Mouse (Mus musculus): ENCODE results near the gene Krtap12-1. TPM values are rescaled to one million over a fixed set of nuclear protein-coding genes. Genes with fewer than 3 reads are reported as not detected.
A peak's percentile ranks its signal among the peaks of the same experiment; 100 is the strongest.
"Not testable (repeated sequence)": the region's sequence is repeated elsewhere in the genome, so short reads cannot be mapped to it uniquely, and the experiment has no call there.

Krtap12-1 gene
- not detected in 2 replicates for polyA plus RNA-seq (2014; fragmentation: Nextera tagmentation; extraction: Ambion mirVana)

DNA sequence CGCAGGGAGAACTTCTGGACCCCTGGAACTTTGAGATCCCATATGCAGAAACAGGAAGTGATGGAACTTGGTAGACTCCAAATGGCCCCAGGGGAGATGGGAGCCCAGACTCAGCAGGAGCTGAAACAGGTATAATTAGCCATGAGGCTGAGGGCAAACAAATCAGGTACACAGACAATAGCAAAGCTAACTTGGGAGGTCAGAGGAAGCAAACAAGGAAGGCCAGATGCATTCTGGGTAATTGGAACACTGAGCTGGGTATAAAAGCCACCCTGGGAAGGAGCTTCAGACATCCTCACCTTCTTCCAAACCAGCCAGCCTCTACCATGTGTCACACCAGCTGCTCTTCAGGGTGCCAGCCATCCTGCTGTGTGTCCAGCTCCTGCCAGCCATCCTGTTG, at the start of gene Krtap12-1:
TSS of gene Krtap12-1 (plus strand) at position 301 of the 400 bp plus-strand sequence.
- H3K4me3 ChIP-seq (ENCODE audit: low read depth, low read length); H3K27ac ChIP-seq (replicated peaks; ENCODE audit: low read depth, low read length); H3K36me3 ChIP-seq (replicated peaks; ENCODE audit: control insufficient read depth, insufficient read depth, low read depth, low read length); H3K9ac ChIP-seq (replicated peaks; ENCODE audit: low read length); H3K4me1 ChIP-seq (ENCODE audit: control insufficient read depth, insufficient read depth, low read length); ATAC-seq (replicated peaks; ENCODE audit: insufficient number of reproducible peaks, low FRiP score, low TSS enrichment, low read depth); H3K27me3 ChIP-seq (ENCODE audit: control insufficient read depth, insufficient read depth, low read length); H3K9me3 ChIP-seq (replicated peaks; ENCODE audit: control insufficient read depth, low read length); DNase-seq (ENCODE audit: low spot score); H3K4me2 ChIP-seq (ENCODE audit: low read depth, low read length): not testable (repeated sequence)
- 81% methylated on average over 1 of the region's 1 CpGs for WGBS

DNA sequence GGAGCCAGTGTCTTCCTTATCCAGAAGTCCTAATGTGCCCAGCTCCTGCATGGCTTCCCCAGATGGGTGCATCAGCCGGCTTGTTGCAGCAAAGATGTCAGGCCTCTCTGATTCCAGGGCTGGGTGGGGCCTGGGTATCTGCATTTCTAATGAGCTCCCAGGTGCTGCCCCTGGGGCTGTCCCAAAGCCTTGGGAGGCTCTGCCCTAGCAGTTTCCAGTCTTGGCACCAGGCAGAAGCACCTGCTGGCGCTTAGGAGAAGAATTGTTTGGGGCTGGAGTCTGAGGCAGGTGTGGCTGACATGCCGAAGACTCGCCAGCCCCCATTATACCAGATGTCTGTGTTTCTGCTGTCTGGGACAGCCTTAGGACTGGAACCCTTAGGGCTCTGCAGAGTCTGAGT, 49.7 kb upstream of the Krtap12-1 start:
- DNase-seq (ENCODE audit: low spot score) (no peak), ATAC-seq (replicated peaks; ENCODE audit: insufficient number of reproducible peaks, low FRiP score, low TSS enrichment, low read depth) (no peak)
- H3K27me3 ChIP-seq (ENCODE audit: control insufficient read depth, insufficient read depth, low read length), result no peaks in the 10 kb centered on the region
- no peak overlapping the region for H3K27ac ChIP-seq (replicated peaks; ENCODE audit: low read depth, low read length)
- WGBS, result 74% methylated on average over 4 of the region's 4 CpGs
- H3K4me3 ChIP-seq (ENCODE audit: low read depth, low read length), result no peak overlapping the region
- H3K9ac ChIP-seq (replicated peaks; ENCODE audit: low read length), result no peak overlapping the region
- H3K36me3 ChIP-seq (replicated peaks; ENCODE audit: control insufficient read depth, insufficient read depth, low read depth, low read length), result no peaks in the 10 kb centered on the region
- H3K4me1 ChIP-seq (ENCODE audit: control insufficient read depth, insufficient read depth, low read length), result no peaks in the 10 kb centered on the region
- H3K9me3 ChIP-seq (replicated peaks; ENCODE audit: control insufficient read depth, low read length), result no peaks in the 10 kb centered on the region
- no peak overlapping the region for H3K4me2 ChIP-seq (ENCODE audit: low read depth, low read length)

DNA sequence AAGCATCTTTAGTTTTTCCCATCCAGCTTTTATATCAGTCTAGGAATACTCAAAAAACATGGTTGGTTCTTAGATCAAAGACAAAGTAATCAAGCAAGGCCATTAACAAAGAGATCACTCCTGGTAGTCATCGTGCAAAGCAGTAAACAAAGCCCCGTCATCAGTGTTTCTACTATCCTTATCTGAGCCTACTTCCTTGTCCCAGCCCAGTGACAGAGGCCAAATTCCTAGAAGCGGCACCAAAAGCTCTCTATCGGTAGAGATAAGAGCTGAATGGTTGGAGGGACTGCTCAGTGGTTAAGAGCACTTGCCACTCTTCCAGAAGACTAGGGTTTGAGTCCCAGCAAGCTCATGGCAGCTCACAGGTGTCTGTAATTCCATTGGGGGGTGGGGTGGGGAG, 48.9 kb upstream of the Krtap12-1 start:
- DNase-seq (ENCODE audit: low spot score) (no peak), ATAC-seq (replicated peaks; ENCODE audit: insufficient number of reproducible peaks, low FRiP score, low TSS enrichment, low read depth) (no peak)
- Histone ChIP-seq H3K9ac (replicated peaks; ENCODE audit: low read length) (no peak overlapping the region), H3K4me3 (ENCODE audit: low read depth, low read length) (no peak overlapping the region), H3K9me3 (replicated peaks; ENCODE audit: control insufficient read depth, low read length) (no peaks in the 10 kb centered on the region), H3K4me1 (ENCODE audit: control insufficient read depth, insufficient read depth, low read length) (no peaks in the 10 kb centered on the region), H3K36me3 (replicated peaks; ENCODE audit: control insufficient read depth, insufficient read depth, low read depth, low read length) (no peaks in the 10 kb centered on the region), H3K27ac (replicated peaks; ENCODE audit: low read depth, low read length) (no peak overlapping the region), H3K27me3 (ENCODE audit: control insufficient read depth, insufficient read depth, low read length) (no peaks in the 10 kb centered on the region), H3K4me2 (ENCODE audit: low read depth, low read length) (no peak overlapping the region)
- WGBS, result 80% methylated on average over 4 of the region's 4 CpGs

DNA sequence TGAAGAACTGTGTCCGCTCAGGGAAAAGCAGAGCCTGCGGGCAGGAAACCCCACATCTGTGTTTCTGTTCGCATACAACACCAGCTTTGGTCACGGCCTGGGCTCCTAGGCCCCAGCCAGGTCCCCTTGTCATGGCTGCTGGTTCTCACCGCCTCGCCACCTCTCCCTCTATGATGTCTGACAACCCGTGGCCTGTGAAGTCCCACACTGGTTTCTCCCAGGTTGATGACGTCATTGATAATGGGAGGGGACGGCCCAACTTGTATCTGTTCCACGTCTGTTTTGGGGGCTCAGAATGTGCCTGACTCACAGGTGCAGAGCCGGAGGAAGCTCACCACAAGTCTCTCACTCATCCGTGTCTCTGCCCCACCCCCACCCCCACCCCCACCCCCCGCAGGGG, 46.6 kb upstream of the Krtap12-1 start:
- whole genome bisulfite sequencing, result 58% methylated on average over 13 of the region's 13 CpGs

DNA sequence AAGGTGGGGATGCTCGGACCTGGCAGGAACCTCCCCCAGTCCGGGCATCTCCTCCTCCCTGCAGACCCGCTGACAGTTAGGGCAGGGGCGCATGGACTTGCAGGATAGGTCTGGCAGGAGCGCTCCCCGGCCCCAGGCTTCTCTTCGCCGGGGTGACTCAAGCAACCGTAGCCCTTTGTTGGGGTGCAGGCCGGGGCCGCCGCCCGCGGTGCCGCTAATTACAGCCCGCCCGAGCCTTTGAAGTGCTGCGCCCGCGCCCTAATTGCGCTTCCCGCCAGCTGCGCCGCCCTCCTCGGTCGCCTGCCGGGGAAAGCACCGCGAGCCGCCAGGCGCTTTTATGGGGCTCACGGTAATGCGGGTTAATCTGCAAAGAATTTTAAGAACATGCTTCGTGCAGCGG, 42.8 kb upstream of the Krtap12-1 start:
- Histone ChIP-seq H3K4me2 (ENCODE audit: low read depth, low read length) (peak overlapping the region; percentile 80), H3K4me3 (ENCODE audit: low read depth, low read length) (peak overlapping the region; percentile 34), H3K36me3 (replicated peaks; ENCODE audit: control insufficient read depth, insufficient read depth, low read depth, low read length) (no peaks in the 10 kb centered on the region), H3K27ac (replicated peaks; ENCODE audit: low read depth, low read length) (no peak overlapping the region), H3K9me3 (replicated peaks; ENCODE audit: control insufficient read depth, low read length) (no peaks in the 10 kb centered on the region), H3K4me1 (ENCODE audit: control insufficient read depth, insufficient read depth, low read length) (no peaks in the 10 kb centered on the region; the same call in 1 of the 2 replicates), H3K27me3 (ENCODE audit: control insufficient read depth, insufficient read depth, low read length) (peaks cover 15% of the 10 kb centered on the region), H3K9ac (replicated peaks; ENCODE audit: low read length) (peak overlapping the region; percentile 37; the same call in 1 of the 2 replicates)
- WGBS, result under 1% methylated on average over 35 of the region's 35 CpGs
- ATAC-seq (replicated peaks; ENCODE audit: insufficient number of reproducible peaks, low FRiP score, low TSS enrichment, low read depth) (peak; percentile 61; the same call in 1 of the 2 replicates), DNase-seq (ENCODE audit: low spot score) (peak; percentile 63)

More for the DNA sequence above, 46.6 kb upstream of the Krtap12-1 start:
- no peak for ATAC-seq (replicated peaks; ENCODE audit: insufficient number of reproducible peaks, low FRiP score, low TSS enrichment, low read depth)
- Histone ChIP-seq H3K4me1 (ENCODE audit: control insufficient read depth, insufficient read depth, low read length) (no peaks in the 10 kb centered on the region; the same call in 1 of the 2 replicates), H3K4me2 (ENCODE audit: low read depth, low read length) (no peak overlapping the region), H3K27me3 (ENCODE audit: control insufficient read depth, insufficient read depth, low read length) (peaks cover 15% of the 10 kb centered on the region), H3K4me3 (ENCODE audit: low read depth, low read length) (no peak overlapping the region), H3K27ac (replicated peaks; ENCODE audit: low read depth, low read length) (no peak overlapping the region), H3K9ac (replicated peaks; ENCODE audit: low read length) (no peak overlapping the region), H3K36me3 (replicated peaks; ENCODE audit: control insufficient read depth, insufficient read depth, low read depth, low read length) (no peaks in the 10 kb centered on the region), H3K9me3 (replicated peaks; ENCODE audit: control insufficient read depth, low read length) (no peaks in the 10 kb centered on the region)
- no peak for DNase-seq (ENCODE audit: low spot score)

DNA sequence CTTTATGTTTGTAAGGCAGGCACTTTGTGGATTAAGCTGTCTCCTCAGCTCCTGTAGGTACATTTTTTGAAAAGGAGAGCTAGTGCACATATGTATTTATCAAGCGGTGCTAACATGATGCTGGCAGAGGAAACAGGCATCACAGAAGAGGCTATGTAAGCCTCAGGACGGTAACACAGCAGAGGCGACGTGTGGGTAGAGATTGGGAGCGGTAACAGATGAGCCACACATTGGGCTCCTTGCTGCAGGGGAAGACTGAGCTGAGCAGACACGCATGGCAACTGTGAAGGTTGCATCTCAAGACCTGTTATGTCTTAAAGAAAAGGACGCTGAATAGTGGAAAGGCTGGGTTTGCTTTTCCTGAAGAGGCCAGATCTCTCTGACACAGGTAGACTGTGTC, 37.4 kb upstream of the Krtap12-1 start:
- H3K4me2 ChIP-seq (ENCODE audit: low read depth, low read length), result no peak overlapping the region
- no peaks in the 10 kb centered on the region for H3K36me3 ChIP-seq (replicated peaks; ENCODE audit: control insufficient read depth, insufficient read depth, low read depth, low read length)
- 73% methylated on average over 7 of the region's 7 CpGs for WGBS
- DNase-seq (ENCODE audit: low spot score), result no peak
- H3K27me3 ChIP-seq (ENCODE audit: control insufficient read depth, insufficient read depth, low read length), result peaks cover 28% of the 10 kb centered on the region
- H3K9ac ChIP-seq (replicated peaks; ENCODE audit: low read length), result no peak overlapping the region
- H3K4me3 ChIP-seq (ENCODE audit: low read depth, low read length), result no peak overlapping the region
- no peak overlapping the region for H3K27ac ChIP-seq (replicated peaks; ENCODE audit: low read depth, low read length)
- H3K4me1 ChIP-seq (ENCODE audit: control insufficient read depth, insufficient read depth, low read length), result peaks cover 2% of the 10 kb centered on the region
- no peak for ATAC-seq (replicated peaks; ENCODE audit: insufficient number of reproducible peaks, low FRiP score, low TSS enrichment, low read depth)
- H3K9me3 ChIP-seq (replicated peaks; ENCODE audit: control insufficient read depth, low read length), result no peaks in the 10 kb centered on the region

DNA sequence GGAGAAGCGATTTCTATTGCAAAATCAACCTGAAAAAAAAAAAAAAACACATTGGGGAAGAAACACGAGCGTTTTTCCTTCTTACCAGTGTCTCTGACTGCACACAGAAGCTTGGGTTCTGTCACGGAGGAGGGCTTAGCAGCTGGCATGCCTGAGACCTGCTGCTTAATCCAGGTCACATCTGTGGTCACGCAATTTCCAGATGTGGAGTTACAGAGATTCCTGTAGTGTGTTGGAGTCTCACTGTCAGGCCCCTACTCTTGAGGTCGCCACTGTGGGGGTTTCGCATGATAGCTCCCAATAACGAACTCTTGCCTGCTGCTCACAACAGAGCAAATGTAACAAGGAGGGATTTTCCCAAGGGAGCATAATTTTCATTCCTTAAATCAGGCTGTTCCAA, 36.2 kb upstream of the Krtap12-1 start:
- no peak overlapping the region for H3K27ac ChIP-seq (replicated peaks; ENCODE audit: low read depth, low read length)

DNA sequence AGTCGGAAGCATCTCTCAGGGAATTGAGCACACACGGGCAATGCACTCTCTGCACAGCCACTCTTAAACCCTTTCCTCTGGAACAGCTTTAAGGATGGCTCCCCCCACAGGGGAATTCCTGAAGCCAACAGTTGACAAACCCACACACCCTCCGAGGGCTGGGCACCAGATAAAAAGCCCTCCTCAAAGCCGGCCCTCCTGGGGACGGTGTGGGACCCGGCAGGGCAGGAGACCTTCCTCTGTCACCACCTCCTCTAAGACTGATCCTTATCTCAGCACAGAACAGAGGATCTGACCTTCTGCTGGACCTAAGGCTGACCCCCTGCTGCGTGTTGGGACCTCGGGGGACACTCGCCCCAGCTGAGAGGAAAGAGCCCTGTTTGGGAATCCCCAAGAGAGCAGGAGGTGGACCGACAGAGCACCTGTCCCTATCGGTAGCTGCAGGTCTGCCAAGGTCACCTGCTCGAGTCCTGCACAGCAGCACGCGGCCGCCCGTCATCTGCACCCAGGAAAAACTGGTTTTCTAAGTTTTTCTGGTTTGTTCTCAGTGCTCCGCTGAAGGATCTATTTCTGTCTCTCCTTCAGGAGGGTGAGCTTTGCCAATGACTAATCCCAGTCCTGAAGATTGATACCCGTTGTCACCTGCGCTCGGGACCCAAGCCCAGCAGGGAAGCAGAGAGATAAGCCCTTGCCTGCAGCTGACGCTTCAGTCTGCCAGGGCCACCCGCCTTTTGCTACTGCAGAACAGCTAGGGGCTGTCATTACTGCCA, 34.3 kb upstream of the Krtap12-1 start, which contains the start of gene Tspear:
TSS of gene Tspear (plus strand) at position 675 of the 770 bp plus-strand sequence.
- DNase-seq (ENCODE audit: low spot score) (no peak), ATAC-seq (replicated peaks; ENCODE audit: insufficient number of reproducible peaks, low FRiP score, low TSS enrichment, low read depth) (no peak)
- H3K27me3 ChIP-seq (ENCODE audit: control insufficient read depth, insufficient read depth, low read length), result peaks cover 25% of the 10 kb centered on the region
- peaks cover 2% of the 10 kb centered on the region for H3K4me1 ChIP-seq (ENCODE audit: control insufficient read depth, insufficient read depth, low read length)
- no peak within 1 kb of the TSS for H3K4me3 ChIP-seq (ENCODE audit: low read depth, low read length)
- H3K4me2 ChIP-seq (ENCODE audit: low read depth, low read length), result no peak within 1 kb of the TSS
- H3K9ac ChIP-seq (replicated peaks; ENCODE audit: low read length), result peak within 1 kb of the TSS; percentile 15; the same call in 1 of the 2 replicates
- no peaks in the 10 kb centered on the region for H3K9me3 ChIP-seq (replicated peaks; ENCODE audit: control insufficient read depth, low read length)
- 6% methylated on average over 22 of the region's 22 CpGs for WGBS
- no peaks in the 10 kb centered on the region for H3K36me3 ChIP-seq (replicated peaks; ENCODE audit: control insufficient read depth, insufficient read depth, low read depth, low read length)
- H3K27ac ChIP-seq (replicated peaks; ENCODE audit: low read depth, low read length), result no peak within 1 kb of the TSS

More for the DNA sequence above, 36.2 kb upstream of the Krtap12-1 start:
- Histone ChIP-seq H3K4me1 (ENCODE audit: control insufficient read depth, insufficient read depth, low read length) (peaks cover 2% of the 10 kb centered on the region), H3K4me2 (ENCODE audit: low read depth, low read length) (no peak overlapping the region), H3K9ac (replicated peaks; ENCODE audit: low read length) (no peak overlapping the region), H3K36me3 (replicated peaks; ENCODE audit: control insufficient read depth, insufficient read depth, low read depth, low read length) (no peaks in the 10 kb centered on the region), H3K4me3 (ENCODE audit: low read depth, low read length) (no peak overlapping the region), H3K27me3 (ENCODE audit: control insufficient read depth, insufficient read depth, low read length) (peaks cover 25% of the 10 kb centered on the region), H3K9me3 (replicated peaks; ENCODE audit: control insufficient read depth, low read length) (no peaks in the 10 kb centered on the region)
- ATAC-seq (replicated peaks; ENCODE audit: insufficient number of reproducible peaks, low FRiP score, low TSS enrichment, low read depth) (no peak), DNase-seq (ENCODE audit: low spot score) (peak; percentile 65)
- WGBS, result 24% methylated on average over 8 of the region's 8 CpGs

Data from embryonic facial prominence, embryonic 11.5 days (tissue).